9 mouse cellular contexts compared by ENCODE assay signal in genomic region chr1:156633095-156633494, GRCm38 (mm10). TPM values are rescaled to one million over a fixed set of nuclear protein-coding genes. Genes with fewer than 3 reads are reported as not detected.
DNase-seq lines count a peak whose midpoint lies in the region; ATAC-seq lines count a peak whose summit lies in the region.
"Had no signal": no experiment of that assay in that cellular context is flagged by ENCODE, and none has a peak within 500 bp of the region (broad histone marks: within the 10 kb centered on the region; RNA-seq: fewer than 3 reads in every experiment).

No protein-coding gene starts in this region.

- no peaks in the 10 kb centered on the region for H3K4me1 ChIP-seq in hindbrain, embryonic 16.5 days (ENCODE audit: control insufficient read depth, insufficient read depth, low read depth, low read length)

- H3K27ac ChIP-seq in hindbrain, embryonic 16.5 days (ENCODE audit: low read depth, low read length), result no peak overlapping the region
- H3K27ac ChIP-seq: macrophage had no signal

- H3K27me3 ChIP-seq in hindbrain, embryonic 16.5 days (replicated peaks; ENCODE audit: control insufficient read depth, insufficient read depth, low read length), result no peaks in the 10 kb centered on the region

- WGBS in hindbrain, embryonic 16.5 days, result 78% methylated on average over 10 of the region's 10 CpGs

- peak; percentile 79 for ATAC-seq in CD4-positive, CD25-positive, alpha-beta regulatory T cell, adult 4 months
- ATAC-seq in hindbrain, embryonic 16.5 days, result peak; percentile 44

- peaks cover 36% of the 10 kb centered on the region for H3K36me3 ChIP-seq in hindbrain, embryonic 16.5 days (ENCODE audit: control insufficient read depth, insufficient read depth, low read length)

- H3K4me3 ChIP-seq in hindbrain, embryonic 16.5 days (ENCODE audit: low read length), result no peak overlapping the region

- intact Hi-C loops in heart, postnatal 25 days (cut with DNase I), result loop anchor here (1.0 to 5.0 kb wide), 4 partner anchors 95 to 546 kb away; no protein-coding TSS in a partner anchor

- DNase-seq in heart, adult 18-20 months, result peak; percentile 36 to 78
- DNase-seq in heart, postnatal 25 days (ENCODE audit: low spot score), result no peak
- DNase-seq in cerebellum, adult 8-10 months, result peak; percentile 50
- peak; percentile 79 for DNase-seq in lung, postnatal 36 days
- peak; percentile 17 for DNase-seq in yolk sac, embryonic 10.5 days (ENCODE audit: low spot score)
- no peak for DNase-seq in gastrocnemius, postnatal 25 days

- H3K9ac ChIP-seq in hindbrain, embryonic 16.5 days (ENCODE audit: low read depth, low read length), result no peak overlapping the region

- H3K4me2 ChIP-seq in hindbrain, embryonic 16.5 days (ENCODE audit: low read length), result no peak overlapping the region

- no peaks in the 10 kb centered on the region for H3K9me3 ChIP-seq in hindbrain, embryonic 16.5 days (ENCODE audit: control insufficient read depth, low read length)

RNA-seq across cellular contexts. Expression of gene Tor3a, which starts 41.1 kb away (rescaled TPM):
- 1 to 10 TPM; 9.2 to 9.9 TPM for total RNA-seq in heart, adult 18-20 months (2021)
- total RNA-seq in heart, postnatal 25 days (2021), result 10 to 100 TPM in 1 of 2 experiments, 1 to 10 TPM in 1; 9.2 to 10.6 TPM
- 10 to 100 TPM; 28.4 to 29.6 TPM for polyA plus RNA-seq in CD4-positive, CD25-positive, alpha-beta regulatory T cell, adult 4 months (2017; shearing (Covaris generic))
- 4.8 and 5.2 TPM in 2 replicates for polyA plus RNA-seq in hindbrain, embryonic 16.5 days (2015; fragmentation: Nextera tagmentation; extraction: Ambion mirVana)
- 1 to 10 TPM; 4.3 to 6.7 TPM for total RNA-seq in gastrocnemius, postnatal 25 days (2021)

Comparison
In these comparisons a context has a peak if more than half of its experiments do, and no peak if none do; other contexts are left out.
1. DNase-seq: peak in heart, adult 18-20 months (2 of 2), cerebellum, adult 8-10 months (single experiment), lung, postnatal 36 days (single experiment) and yolk sac, embryonic 10.5 days (single experiment); none in heart, postnatal 25 days (single experiment) and gastrocnemius, postnatal 25 days (single experiment).